Mouse (Mus musculus) B cell, adult 62 days (primary cell): Measurements from ENCODE around the gene Pabpc5. TPM values are rescaled to one million over a fixed set of nuclear protein-coding genes. Genes with fewer than 3 reads are reported as not detected.

Experiments used
- total RNA-seq: library from RNA; stranded (reverse); gene quantifications from 4 replicates; pipeline ENCODE4 v1.2.4, GENCODE M21; 2023

Pabpc5 gene
- total RNA-seq = not detected in 4 replicates

GRCm38 (mm10) chrX:119927081-119927571 lies at the start of gene Pabpc5:
Gene Pabpc5, plus strand, starts transcription at chrX:119927196.

